Mouse (Mus musculus) testis, adult 2 months (tissue): ENCODE results near the gene Zbtb4. TPM values are rescaled to one million over a fixed set of nuclear protein-coding genes. Genes with fewer than 3 reads are reported as not detected.

Experiments used
- H3K27ac ChIP-seq: fragments of 200-500 bp; 2 replicates; pipeline ENCODE4 v1.5.1; 2012; ENCODE audit warnings: low read depth, low read length; ENCODE audit not compliant: control insufficient read depth, insufficient read depth
- H3K27me3 ChIP-seq: fragments of 200-500 bp; 2 replicates; pipeline ENCODE4 v1.6.1; 2012; ENCODE audit warnings: mild to moderate bottlenecking, low read length, moderate library complexity; ENCODE audit not compliant: control insufficient read depth, insufficient read depth
- H3K36me3 ChIP-seq: fragments of 200-500 bp; 2 replicates; pipeline ENCODE4 v1.6.1; 2012; ENCODE audit warnings: mild to moderate bottlenecking, low read length; ENCODE audit not compliant: control insufficient read depth, insufficient read depth
- H3K4me1 ChIP-seq: fragments of 200-500 bp; 2 replicates; pipeline ENCODE4 v1.6.1; 2012; ENCODE audit warnings: low read length; ENCODE audit not compliant: control insufficient read depth, insufficient read depth
- H3K4me3 ChIP-seq: fragments of 200-500 bp; 2 replicates; pipeline ENCODE4 v1.5.1; 2012; ENCODE audit warnings: low read depth, mild to moderate bottlenecking, low read length, moderate library complexity, mixed read lengths; ENCODE audit not compliant: control insufficient read depth
- CTCF ChIP-seq: fragments of 200-500 bp; IDR thresholded peaks from 2 replicates; pipeline ENCODE4 v1.5.1; 2012; ENCODE audit warnings: low read depth, mild to moderate bottlenecking, inconsistent platforms, low read length, moderate library complexity; ENCODE audit not compliant: control insufficient read depth, insufficient read depth, insufficient replicate concordance
- POLR2A ChIP-seq: fragments of 200-500 bp; IDR thresholded peaks from 2 replicates; pipeline ENCODE4 v1.6.1; 2012; ENCODE audit warnings: low read depth, mild to moderate bottlenecking, inconsistent platforms, low read length, moderate library complexity; ENCODE audit not compliant: control insufficient read depth
- polyA plus RNA-seq: library from polyadenylated mRNA; depleted of rRNA; stranded (reverse); fragments of >200 nt; gene quantifications from 2 replicates; pipeline ENCODE4 v1.2.3, GENCODE M21; 2012

Zbtb4 gene
- polyA plus RNA-seq, 1 experiment = 6.0 TPM

DNA sequence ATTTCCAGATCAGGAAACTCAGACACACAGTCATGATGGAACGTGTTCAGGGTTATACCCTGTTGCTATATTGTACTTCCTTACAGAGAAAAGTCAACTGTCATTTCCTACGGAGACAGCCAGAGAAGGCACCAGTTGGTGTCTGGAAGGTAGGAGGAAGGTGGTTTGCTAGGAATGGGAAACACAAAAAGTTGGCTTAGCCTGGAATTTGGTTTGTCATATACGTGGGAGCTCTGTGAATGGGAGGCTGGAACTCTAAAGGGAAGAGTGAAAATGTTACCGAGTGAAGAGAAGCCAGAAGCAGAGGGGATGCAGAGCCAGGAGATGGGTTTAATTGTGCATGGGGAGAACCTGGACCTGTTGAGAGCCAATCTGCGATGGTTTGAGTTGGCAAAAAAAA is 25.7 kb downstream of the Zbtb4 start:
- no peaks in the 10 kb centered on the region for H3K36me3 ChIP-seq
- no peak overlapping the region for H3K4me3 ChIP-seq
- TF ChIP-seq CTCF (no peak), POLR2A (no peak)
- no peaks in the 10 kb centered on the region for H3K27me3 ChIP-seq
- H3K27ac ChIP-seq = no peak overlapping the region
- H3K4me1 ChIP-seq = peaks cover 3% of the 10 kb centered on the region

DNA sequence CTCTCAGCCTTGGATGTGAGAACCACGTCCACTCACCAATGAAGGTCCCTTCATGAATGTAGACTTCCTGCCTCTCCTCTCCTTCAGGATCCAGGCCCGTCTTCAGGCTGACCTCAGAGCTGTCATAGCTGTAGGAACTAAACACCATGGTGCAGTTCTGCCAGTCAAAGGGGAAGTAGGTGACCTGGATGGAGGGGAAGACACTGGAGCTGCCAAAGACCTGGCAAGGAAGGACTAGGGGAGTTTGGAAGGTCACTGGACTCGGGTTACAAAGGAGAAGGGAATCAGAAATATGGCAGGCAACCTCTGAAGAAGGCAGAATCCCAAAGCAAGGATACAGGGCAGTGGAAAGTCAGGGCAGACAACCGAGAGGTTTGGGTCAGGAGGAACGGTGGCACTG is 27.7 kb downstream of the Zbtb4 start:
- H3K4me3 ChIP-seq = no peak overlapping the region
- H3K27ac ChIP-seq = no peak overlapping the region
- H3K36me3 ChIP-seq = no peaks in the 10 kb centered on the region
- H3K4me1 ChIP-seq = peaks cover 3% of the 10 kb centered on the region
- TF ChIP-seq POLR2A (no peak), CTCF (no peak)
- H3K27me3 ChIP-seq = no peaks in the 10 kb centered on the region

- Histone ChIP-seq H3K36me3 (no peaks in the 10 kb centered on the region), H3K27me3 (no peaks in the 10 kb centered on the region), H3K4me3 (peak within 1 kb of the TSS; percentile 84), H3K4me1 (peaks cover 8% of the 10 kb centered on the region), H3K27ac (peak within 1 kb of the TSS; percentile 49; the same call in 1 of the 2 replicates)
- TF ChIP-seq CTCF = no peak
- peak; percentile 37 for TF ChIP-seq POLR2A
These were observed 29.7 kb downstream of the Zbtb4 start, which contains the start of gene Chrnb1 for GRCm38 (mm10) chr11:69795168-69795982. Chrnb1 (minus strand) TSS chr11:69795943.

- H3K4me1 ChIP-seq = peaks cover 12% of the 10 kb centered on the region
- H3K27ac ChIP-seq = no peak overlapping the region
- H3K27me3 ChIP-seq = no peaks in the 10 kb centered on the region
- TF ChIP-seq CTCF (no peak), POLR2A (no peak)
- peak overlapping the region; percentile 84; the same call in 1 of the 2 replicates for H3K4me3 ChIP-seq
- no peaks in the 10 kb centered on the region for H3K36me3 ChIP-seq
These were observed 30.3 kb downstream of the Zbtb4 start for GRCm38 (mm10) chr11:69795983-69796435.

DNA sequence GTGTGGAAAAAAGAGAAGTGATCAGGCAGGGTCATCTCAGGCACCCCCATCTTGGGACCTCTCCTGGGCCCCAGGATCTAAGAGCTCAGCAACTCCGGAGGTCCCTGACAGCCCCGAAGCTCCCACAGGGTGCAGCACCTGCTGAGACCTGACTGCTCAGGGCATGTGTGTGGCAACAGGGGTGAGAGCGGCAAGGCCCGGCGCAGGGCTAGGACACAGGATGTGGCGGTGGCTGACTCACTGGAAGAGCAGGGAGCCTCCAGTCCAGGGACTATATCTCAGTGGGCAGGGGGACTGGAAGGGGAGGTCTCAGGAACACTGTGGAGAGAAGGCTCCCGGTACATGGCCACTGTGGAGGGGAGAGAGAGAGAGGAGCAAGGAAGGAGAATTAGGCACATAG is 32.2 kb downstream of the Zbtb4 start:
- Histone ChIP-seq H3K4me3 (no peak overlapping the region), H3K36me3 (no peaks in the 10 kb centered on the region), H3K27ac (no peak overlapping the region), H3K27me3 (no peaks in the 10 kb centered on the region), H3K4me1 (peaks cover 26% of the 10 kb centered on the region)
- TF ChIP-seq POLR2A = no peak
- no peak for TF ChIP-seq CTCF

DNA sequence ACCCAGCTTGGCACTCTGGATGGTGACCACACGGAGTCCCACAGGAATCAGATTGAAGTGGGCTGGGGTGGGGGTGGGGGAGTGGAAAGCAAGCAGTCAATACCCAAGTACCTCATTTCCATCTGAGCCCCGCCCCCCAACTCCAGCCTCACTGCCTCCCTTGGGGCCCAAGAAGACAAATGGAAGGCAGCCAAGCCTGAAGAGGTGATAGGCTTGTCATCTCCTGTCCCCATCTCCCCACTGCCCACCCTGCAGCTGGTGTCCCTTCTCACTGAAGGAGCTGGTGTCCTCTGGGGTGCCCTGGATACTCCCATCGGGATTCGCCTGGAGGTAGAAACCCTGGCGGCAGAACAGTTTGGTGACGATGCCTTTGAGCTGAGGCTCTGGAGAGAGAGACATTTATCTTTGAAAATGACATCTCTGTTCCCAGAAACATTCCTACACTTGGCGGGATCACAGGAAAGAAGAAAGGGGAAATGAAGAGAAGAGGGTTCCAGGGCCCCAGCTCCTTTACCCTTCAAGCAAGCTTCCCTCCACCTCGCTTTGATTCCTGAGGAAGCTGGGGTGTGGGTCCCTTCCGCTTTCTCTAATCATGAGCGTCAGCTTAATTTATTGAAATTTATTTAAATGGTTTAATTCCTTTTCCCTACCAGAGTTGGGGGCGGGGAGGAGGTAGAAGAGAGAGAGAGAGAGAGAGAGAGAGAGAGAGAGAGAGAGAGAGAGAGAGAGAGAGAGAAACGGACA is 33.9 kb downstream of the Zbtb4 start:
- Histone ChIP-seq H3K27me3 (no peaks in the 10 kb centered on the region), H3K4me3 (no peak overlapping the region), H3K36me3 (no peaks in the 10 kb centered on the region), H3K27ac (no peak overlapping the region), H3K4me1 (peaks cover 41% of the 10 kb centered on the region)
- no peak for TF ChIP-seq CTCF
- no peak for TF ChIP-seq POLR2A

GRCm38 (mm10) chr11:69800138-69800391 is 34.4 kb downstream of the Zbtb4 start:
- peak overlapping the region; percentile 86 for H3K4me3 ChIP-seq
- H3K4me1 ChIP-seq = peaks cover 46% of the 10 kb centered on the region
- no peaks in the 10 kb centered on the region for H3K36me3 ChIP-seq
- no peak overlapping the region for H3K27ac ChIP-seq
- TF ChIP-seq CTCF (no peak), POLR2A (no peak)
- no peaks in the 10 kb centered on the region for H3K27me3 ChIP-seq
